Mouse (Mus musculus) heart, embryonic 16.5 days (tissue): ENCODE data around the gene Shank3. TPM values are rescaled to one million over a fixed set of nuclear protein-coding genes. Genes with fewer than 3 reads are reported as not detected.
A peak's percentile ranks its signal among the peaks of the same experiment; 100 is the strongest.

Experiments used
- ATAC-seq: fragments of 200-750 bp; cut with Nextera tagmentation; replicated peaks from 2 replicates; pipeline ENCODE4 v1.8.0; 2017; ENCODE audit warnings: moderate number of reproducible peaks; ENCODE audit not compliant: insufficient read depth, low FRiP score; ENCODE audit errors: extremely low read depth
- H3K27ac ChIP-seq: fragments of 300-500 bp; sonication (generic); 2 replicates; pipeline ENCODE4 v1.5.1; 2014; ENCODE audit warnings: mild to moderate bottlenecking, low read length, control low read depth, moderate library complexity
- H3K27me3 ChIP-seq: fragments of 300-500 bp; sonication (generic); 2 replicates; pipeline ENCODE4 v1.6.1; 2014; ENCODE audit warnings: low read length, mixed read lengths; ENCODE audit not compliant: control insufficient read depth, insufficient read depth
- H3K36me3 ChIP-seq: fragments of 300-500 bp; sonication (generic); 2 replicates; pipeline ENCODE4 v1.6.1; 2014; ENCODE audit not compliant: control insufficient read depth, insufficient read depth
- H3K4me1 ChIP-seq: fragments of 300-500 bp; sonication (generic); 2 replicates; pipeline ENCODE4 v1.6.1; 2014; ENCODE audit warnings: low read length, mixed read lengths; ENCODE audit not compliant: control insufficient read depth, insufficient read depth
- H3K4me2 ChIP-seq: fragments of 300-500 bp; sonication (generic); 2 replicates; pipeline ENCODE4 v1.6.1; 2014; ENCODE audit warnings: low read depth, mild to moderate bottlenecking, control low read depth, low read length
- H3K4me3 ChIP-seq: fragments of 300-500 bp; sonication (generic); 2 replicates; pipeline ENCODE4 v1.5.1; 2014; ENCODE audit warnings: mild to moderate bottlenecking, control low read depth, low read length
- H3K9ac ChIP-seq: fragments of 300-500 bp; sonication (generic); 2 replicates; pipeline ENCODE4 v1.6.1; 2014; ENCODE audit warnings: low read length, control low read depth
- H3K9me3 ChIP-seq: fragments of 300-500 bp; sonication (generic); replicated peaks from 2 replicates; pipeline ENCODE4 v1.6.1; 2016; ENCODE audit warnings: low read length; ENCODE audit not compliant: control insufficient read depth
- WGBS: fragments of 180-500 bp; shearing (Covaris S2); extraction: QIAGEN DNeasy Blood & Tissue Kit; methylation state at CpG from one replicate; pipeline ENCODE4 v1.1.7; 2014; 5-methylcytosine and 5-hydroxymethylcytosine counted together
- polyA plus RNA-seq: library from polyadenylated mRNA; unstranded; fragments of >200 nt; fragmentation: Nextera tagmentation; extraction: Ambion mirVana; gene quantifications from 2 replicates; pipeline ENCODE4 v1.2.1, GENCODE M21; 2015

The Shank3 gene
- polyA plus RNA-seq, 1 experiment from 2014 or later: 1.6 TPM

- no peaks in the 10 kb centered on the region for H3K9me3 ChIP-seq
- 71% methylated on average over 6 of the region's 6 CpGs for WGBS
- peaks cover 13% of the 10 kb centered on the region for H3K4me1 ChIP-seq
- H3K9ac ChIP-seq: no peak overlapping the region
- no peak overlapping the region for H3K27ac ChIP-seq
- no peak for ATAC-seq
- H3K4me2 ChIP-seq: no peak overlapping the region
- no peaks in the 10 kb centered on the region for H3K36me3 ChIP-seq
- no peak overlapping the region for H3K4me3 ChIP-seq
- H3K27me3 ChIP-seq: peaks cover 30% of the 10 kb centered on the region
Observed at GRCm38 (mm10) chr15:89555591-89555990, 56.2 kb downstream of the Shank3 start.

- Histone ChIP-seq H3K4me1 (peaks cover 13% of the 10 kb centered on the region), H3K9ac (peak overlapping the region; percentile 30; the same call in 1 of the 2 replicates), H3K27ac (no peak overlapping the region), H3K9me3 (no peaks in the 10 kb centered on the region), H3K4me3 (peak overlapping the region; percentile 1), H3K4me2 (peak overlapping the region; percentile 49), H3K27me3 (peaks cover 30% of the 10 kb centered on the region), H3K36me3 (no peaks in the 10 kb centered on the region)
- WGBS: 28% methylated on average over 23 of the region's 23 CpGs
- 0 out of 2 replicates have a peak, but pooled peaks have one; percentile 19 for ATAC-seq
Observed at GRCm38 (mm10) chr15:89556401-89557178, 57.2 kb downstream of the Shank3 start.

DNA sequence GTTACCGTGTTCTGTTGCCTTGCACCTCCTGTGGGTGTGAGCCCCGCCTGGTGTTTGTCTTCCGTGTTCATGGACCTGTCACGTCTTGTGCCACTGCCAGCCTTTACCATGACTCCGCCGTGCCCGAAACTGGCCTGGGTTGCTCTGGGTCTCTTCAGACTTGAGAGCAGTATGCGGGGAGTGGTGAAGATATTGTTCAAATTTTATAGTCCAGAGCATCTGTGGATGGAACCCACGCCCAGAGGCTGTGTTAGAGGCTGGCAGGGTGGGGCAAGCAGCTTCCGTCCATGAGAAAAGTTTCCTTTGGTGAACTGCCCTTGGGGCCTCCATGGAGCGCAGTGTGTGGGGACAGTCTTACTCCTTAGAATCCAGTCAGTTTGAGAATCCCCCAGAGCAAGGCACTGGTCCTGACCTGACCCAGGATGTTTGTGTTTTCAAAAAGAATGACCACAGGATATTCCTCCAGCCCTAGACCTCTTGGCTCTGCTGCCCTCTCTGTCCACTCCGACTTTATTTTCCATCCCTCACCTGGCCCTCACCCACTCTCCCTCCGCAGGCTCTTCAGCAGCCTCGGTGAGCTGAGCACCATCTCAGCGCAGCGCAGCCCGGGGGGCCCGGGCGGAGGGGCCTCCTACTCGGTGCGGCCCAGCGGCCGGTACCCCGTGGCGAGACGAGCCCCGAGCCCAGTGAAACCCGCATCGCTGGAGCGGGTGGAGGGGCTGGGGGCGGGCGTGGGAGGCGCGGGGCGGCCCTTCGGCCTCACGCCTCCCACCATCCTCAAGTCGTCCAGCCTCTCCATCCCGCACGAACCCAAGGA is 58.0 kb downstream of the Shank3 start:
- Histone ChIP-seq H3K27ac (no peak overlapping the region), H3K9me3 (no peaks in the 10 kb centered on the region), H3K4me2 (peak overlapping the region; percentile 54), H3K4me1 (peaks cover 13% of the 10 kb centered on the region), H3K27me3 (peaks cover 30% of the 10 kb centered on the region), H3K9ac (no peak overlapping the region), H3K36me3 (no peaks in the 10 kb centered on the region), H3K4me3 (peak overlapping the region; percentile 35)
- no peak for ATAC-seq
- WGBS: 23% methylated on average over 40 of the region's 40 CpGs

GRCm38 (mm10) chr15:89557996-89558390 is 58.6 kb downstream of the Shank3 start:
- no peak for ATAC-seq
- Histone ChIP-seq H3K9ac (no peak overlapping the region), H3K4me1 (peaks cover 13% of the 10 kb centered on the region), H3K4me3 (peak overlapping the region; percentile 35), H3K9me3 (no peaks in the 10 kb centered on the region), H3K4me2 (peak overlapping the region; percentile 54), H3K27me3 (peaks cover 30% of the 10 kb centered on the region), H3K27ac (no peak overlapping the region), H3K36me3 (no peaks in the 10 kb centered on the region)
- 20% methylated on average over 34 of the region's 34 CpGs for WGBS

DNA sequence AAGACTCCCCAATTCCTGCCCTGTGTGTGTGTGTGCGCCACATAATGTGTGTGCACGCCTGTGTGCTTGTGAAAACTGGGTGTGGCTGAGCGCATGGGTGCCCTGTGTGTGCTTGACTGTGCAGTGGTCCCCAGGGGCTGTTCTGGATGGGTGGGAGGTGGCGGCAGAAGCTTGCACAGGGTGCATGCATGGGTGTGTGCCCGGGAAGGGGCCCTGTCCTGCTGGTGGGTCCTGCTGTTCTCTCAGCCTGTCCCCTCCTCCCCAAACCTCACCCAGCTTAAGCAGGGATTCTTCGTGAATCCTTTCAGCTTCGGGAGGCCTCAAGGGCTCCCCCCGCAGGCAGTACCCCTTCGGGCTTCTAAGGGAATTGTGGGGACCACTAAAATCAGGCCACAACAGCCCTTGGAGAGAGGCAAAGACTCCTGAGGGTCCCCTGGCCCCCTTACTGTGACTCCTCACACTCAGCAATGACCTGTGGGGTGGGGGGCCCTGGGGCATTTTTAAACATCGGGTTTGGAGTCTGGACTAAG is 59.8 kb downstream of the Shank3 start:
- peaks cover 30% of the 10 kb centered on the region for H3K27me3 ChIP-seq
- H3K4me2 ChIP-seq: no peak overlapping the region
- no peaks in the 10 kb centered on the region for H3K9me3 ChIP-seq
- no peak for ATAC-seq
- H3K27ac ChIP-seq: no peak overlapping the region
- no peaks in the 10 kb centered on the region for H3K36me3 ChIP-seq
- peaks cover 13% of the 10 kb centered on the region for H3K4me1 ChIP-seq
- WGBS: 47% methylated on average over 10 of the region's 10 CpGs
- no peak overlapping the region for H3K9ac ChIP-seq
- H3K4me3 ChIP-seq: no peak overlapping the region

DNA sequence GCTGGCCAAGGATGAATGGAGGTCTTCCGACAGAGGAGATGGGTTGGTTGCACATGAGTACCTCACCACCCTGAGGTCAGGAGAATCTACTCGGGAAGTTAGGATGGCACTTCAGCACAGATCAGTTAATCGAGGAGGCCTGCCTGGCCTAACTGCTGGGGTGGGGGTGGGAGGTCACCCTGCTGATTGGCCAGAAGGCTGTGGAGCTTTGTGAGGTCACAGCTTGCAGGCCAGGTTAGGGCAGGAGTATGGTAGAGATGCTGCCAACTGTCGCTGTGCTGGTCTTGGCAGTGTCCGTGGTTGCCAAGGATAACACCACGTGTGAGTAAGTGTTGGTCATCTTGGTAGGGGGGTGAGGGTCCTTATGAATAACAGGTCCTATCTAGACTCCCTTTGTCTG is 68.7 kb downstream of the Shank3 start, which contains the start of gene Acr:
Gene Acr, plus strand, starts transcription at position 213 of the 400 bp plus-strand sequence.
- Histone ChIP-seq H3K9me3 (no peaks in the 10 kb centered on the region), H3K27ac (no peak within 1 kb of the TSS), H3K4me1 (no peaks in the 10 kb centered on the region), H3K4me3 (no peak within 1 kb of the TSS), H3K27me3 (no peaks in the 10 kb centered on the region), H3K4me2 (no peak within 1 kb of the TSS), H3K36me3 (no peaks in the 10 kb centered on the region), H3K9ac (no peak within 1 kb of the TSS)
- WGBS: 79% methylated on average over 6 of the region's 6 CpGs
- ATAC-seq: no peak

DNA sequence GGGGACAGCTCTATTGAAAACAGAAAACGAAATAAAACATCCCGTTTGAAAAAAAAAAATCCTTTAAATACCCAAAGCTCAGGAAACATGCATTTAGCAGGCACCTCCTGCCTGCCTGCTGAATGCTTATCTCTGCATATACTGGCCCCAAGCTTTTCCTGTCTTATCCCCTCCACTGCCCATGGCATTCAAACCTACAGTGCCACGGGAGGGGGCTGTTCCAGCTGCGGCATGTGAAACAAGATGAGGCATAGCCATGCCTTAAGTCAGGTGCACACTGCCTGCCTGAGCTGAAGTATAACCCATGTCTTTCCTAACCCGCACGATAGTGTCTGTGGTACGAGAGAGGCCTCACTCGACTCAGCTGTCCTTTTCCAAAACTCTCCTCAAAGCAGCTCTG is 72.7 kb downstream of the Shank3 start:
- H3K27me3 ChIP-seq: no peaks in the 10 kb centered on the region
- H3K4me3 ChIP-seq: no peak overlapping the region
- H3K4me2 ChIP-seq: no peak overlapping the region
- no peaks in the 10 kb centered on the region for H3K4me1 ChIP-seq
- no peak overlapping the region for H3K27ac ChIP-seq
- H3K9me3 ChIP-seq: no peaks in the 10 kb centered on the region
- no peak overlapping the region for H3K9ac ChIP-seq
- ATAC-seq: no peak
- no peaks in the 10 kb centered on the region for H3K36me3 ChIP-seq
- 62% methylated on average over 8 of the region's 8 CpGs for WGBS

DNA sequence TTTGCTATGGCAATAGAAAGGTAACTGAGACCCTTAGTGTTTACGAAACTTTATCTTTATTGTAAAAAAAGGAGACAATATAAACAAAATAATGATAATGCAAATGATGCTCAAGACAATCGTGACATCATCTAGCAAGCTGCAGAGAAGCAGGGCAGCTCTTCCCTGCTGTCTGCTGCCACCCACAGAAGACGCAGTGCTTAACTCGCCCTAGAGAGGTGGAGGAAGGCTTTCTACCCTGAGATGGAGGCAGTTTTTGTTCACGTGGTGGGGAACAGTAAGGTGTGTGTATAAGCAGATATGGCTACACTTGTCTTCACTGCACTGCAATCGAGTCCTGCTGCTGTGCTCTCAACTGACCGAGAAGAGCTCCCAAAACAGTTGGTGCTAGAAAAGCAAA is 83.1 kb downstream of the Shank3 start:
- WGBS: 82% methylated on average over 7 of the region's 7 CpGs
- Histone ChIP-seq H3K36me3 (0 out of 2 replicates have a peak, but pooled peaks cover 3% of the 10 kb centered on the region), H3K9ac (no peak overlapping the region), H3K27ac (no peak overlapping the region), H3K9me3 (no peaks in the 10 kb centered on the region), H3K4me2 (no peak overlapping the region), H3K27me3 (no peaks in the 10 kb centered on the region), H3K4me1 (no peaks in the 10 kb centered on the region), H3K4me3 (no peak overlapping the region)
- ATAC-seq: no peak

DNA sequence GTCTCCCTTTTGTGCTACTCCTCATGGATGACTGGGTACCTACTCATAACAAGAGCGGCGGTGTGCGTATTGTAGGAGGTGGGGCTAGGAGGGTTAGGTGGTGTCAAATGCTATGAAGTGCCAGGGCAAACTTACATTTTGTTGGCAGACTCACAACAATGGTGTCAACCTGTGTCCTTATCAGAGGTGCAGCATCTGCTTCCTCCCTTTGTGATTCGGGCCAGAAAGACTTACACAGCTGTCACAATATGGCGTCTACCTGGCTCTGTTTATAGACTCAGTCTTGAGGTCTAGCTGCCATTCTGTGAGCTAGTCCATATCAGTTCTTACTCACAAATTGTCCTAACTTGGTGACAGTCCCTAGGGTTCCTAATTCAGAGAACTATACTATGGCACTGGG is 85.7 kb downstream of the Shank3 start:
- no peaks in the 10 kb centered on the region for H3K27me3 ChIP-seq
- H3K36me3 ChIP-seq: 0 out of 2 replicates have a peak, but pooled peaks cover 3% of the 10 kb centered on the region
- 80% methylated on average over 5 of the region's 5 CpGs for WGBS
- H3K4me2 ChIP-seq: no peak overlapping the region
- no peak for ATAC-seq
- no peaks in the 10 kb centered on the region for H3K4me1 ChIP-seq
- H3K27ac ChIP-seq: no peak overlapping the region
- H3K9ac ChIP-seq: no peak overlapping the region
- H3K9me3 ChIP-seq: no peaks in the 10 kb centered on the region
- no peak overlapping the region for H3K4me3 ChIP-seq
